Mouse (Mus musculus) cortical plate, adult 2 months (tissue): ENCODE measurements at regions not wholly inside any gene's neighbourhood (a gene's known extent, or its start where the extent isn't known, plus 50 kb on each side); places are given as distances from the start of the nearest gene placed in this dataset.

Source experiments
- CTCF ChIP-seq: fragments of 200-500 bp; IDR thresholded peaks from 2 replicates; pipeline ENCODE4 v1.5.1; 2011; ENCODE audit warnings: mild to moderate bottlenecking, control low read depth, low read length; ENCODE audit not compliant: insufficient read depth; ENCODE audit errors: extremely low read depth
- POLR2A ChIP-seq: fragments of 200-500 bp; IDR thresholded peaks from 2 replicates; pipeline ENCODE4 v1.6.1; 2011; ENCODE audit warnings: mild to moderate bottlenecking, low read length, control low read depth; ENCODE audit not compliant: insufficient read depth; ENCODE audit errors: extremely low read depth

GRCm38 (mm10) chr13:102218486-102218885 lies 450.5 kb upstream of the Pik3r1 start:
- TF ChIP-seq POLR2A (no peak), CTCF (no peak)
